Mouse (Mus musculus): Measurements from ENCODE around the gene Lmntd1. TPM values are rescaled to one million over a fixed set of nuclear protein-coding genes. Genes with fewer than 3 reads are reported as not detected.

Lmntd1 gene
- polyA plus RNA-seq, 1 experiment, result 0.38 TPM

GRCm38 (mm10) chr6:145608693-145609092 lies 5.4 kb downstream of the Lmntd1 start:
- 97% methylated on average over 5 of the region's 5 CpGs for WGBS
- Histone ChIP-seq H3K4me3 (ENCODE audit: control insufficient read depth, insufficient read depth, low read length) (no peak overlapping the region), H3K27me3 (ENCODE audit: control insufficient read depth, insufficient read depth, low read length) (no peaks in the 10 kb centered on the region), H3K27ac (ENCODE audit: control insufficient read depth, insufficient read depth, low read length) (no peak overlapping the region), H3K4me1 (replicated peaks; ENCODE audit: control insufficient read depth, insufficient read depth, low read length) (peaks cover 2% of the 10 kb centered on the region; the same call in 1 of the 2 replicates), H3K36me3 (ENCODE audit: control insufficient read depth, insufficient read depth, low read length) (no peaks in the 10 kb centered on the region)
- DNase-seq, result no peak
- TF ChIP-seq CTCF (IDR thresholded peaks at IDR 0.05; ENCODE audit: borderline replicate concordance, control insufficient read depth, extremely low read depth, insufficient read depth, low read length, poor library complexity) (no peak), POLR2A (IDR thresholded peaks at IDR 0.05; ENCODE audit: control insufficient read depth, extremely low read depth, insufficient read depth, low read length, poor library complexity) (no peak)

GRCm38 (mm10) chr6:145607746-145608145 lies 6.4 kb downstream of the Lmntd1 start:
- no peak for DNase-seq
- Histone ChIP-seq H3K36me3 (ENCODE audit: control insufficient read depth, insufficient read depth, low read length) (no peaks in the 10 kb centered on the region), H3K4me1 (replicated peaks; ENCODE audit: control insufficient read depth, insufficient read depth, low read length) (peaks cover 2% of the 10 kb centered on the region; the same call in 1 of the 2 replicates), H3K27me3 (ENCODE audit: control insufficient read depth, insufficient read depth, low read length) (no peaks in the 10 kb centered on the region), H3K4me3 (ENCODE audit: control insufficient read depth, insufficient read depth, low read length) (no peak overlapping the region), H3K27ac (ENCODE audit: control insufficient read depth, insufficient read depth, low read length) (no peak overlapping the region)
- TF ChIP-seq CTCF (IDR thresholded peaks at IDR 0.05; ENCODE audit: borderline replicate concordance, control insufficient read depth, extremely low read depth, insufficient read depth, low read length, poor library complexity), result no peak
- no peak for TF ChIP-seq POLR2A (IDR thresholded peaks at IDR 0.05; ENCODE audit: control insufficient read depth, extremely low read depth, insufficient read depth, low read length, poor library complexity)
- 94% methylated on average over 4 of the region's 4 CpGs for WGBS

- WGBS, result 72% methylated on average over 3 of the region's 3 CpGs
- Histone ChIP-seq H3K27me3 (ENCODE audit: control insufficient read depth, insufficient read depth, low read length) (no peaks in the 10 kb centered on the region), H3K4me1 (replicated peaks; ENCODE audit: control insufficient read depth, insufficient read depth, low read length) (peaks cover 6% of the 10 kb centered on the region; the same call in 1 of the 2 replicates), H3K36me3 (ENCODE audit: control insufficient read depth, insufficient read depth, low read length) (no peaks in the 10 kb centered on the region), H3K27ac (ENCODE audit: control insufficient read depth, insufficient read depth, low read length) (no peak overlapping the region), H3K4me3 (ENCODE audit: control insufficient read depth, insufficient read depth, low read length) (no peak overlapping the region)
- TF ChIP-seq POLR2A (IDR thresholded peaks at IDR 0.05; ENCODE audit: control insufficient read depth, extremely low read depth, insufficient read depth, low read length, poor library complexity) (no peak), CTCF (IDR thresholded peaks at IDR 0.05; ENCODE audit: borderline replicate concordance, control insufficient read depth, extremely low read depth, insufficient read depth, low read length, poor library complexity) (no peak)
- DNase-seq, result no peak
Measured at GRCm38 (mm10) chr6:145605203-145605602, 8.9 kb downstream of the Lmntd1 start.

GRCm38 (mm10) chr6:145604648-145605047 lies 9.5 kb downstream of the Lmntd1 start:
- WGBS, result 7% methylated on average over 4 of the region's 4 CpGs
- DNase-seq, result no peak
- TF ChIP-seq CTCF (IDR thresholded peaks at IDR 0.05; ENCODE audit: borderline replicate concordance, control insufficient read depth, extremely low read depth, insufficient read depth, low read length, poor library complexity) (no peak), POLR2A (IDR thresholded peaks at IDR 0.05; ENCODE audit: control insufficient read depth, extremely low read depth, insufficient read depth, low read length, poor library complexity) (no peak)
- no peak overlapping the region for H3K27ac ChIP-seq (ENCODE audit: control insufficient read depth, insufficient read depth, low read length)
- H3K4me1 ChIP-seq (replicated peaks; ENCODE audit: control insufficient read depth, insufficient read depth, low read length), result peaks cover 6% of the 10 kb centered on the region; the same call in 1 of the 2 replicates
- H3K36me3 ChIP-seq (ENCODE audit: control insufficient read depth, insufficient read depth, low read length), result no peaks in the 10 kb centered on the region
- H3K27me3 ChIP-seq (ENCODE audit: control insufficient read depth, insufficient read depth, low read length), result no peaks in the 10 kb centered on the region
- no peak overlapping the region for H3K4me3 ChIP-seq (ENCODE audit: control insufficient read depth, insufficient read depth, low read length)

GRCm38 (mm10) chr6:145604126-145604525 lies 10.0 kb downstream of the Lmntd1 start:
- WGBS, result 28% methylated on average over 2 of the region's 2 CpGs
- H3K4me1 ChIP-seq (replicated peaks; ENCODE audit: control insufficient read depth, insufficient read depth, low read length), result peaks cover 6% of the 10 kb centered on the region; the same call in 1 of the 2 replicates
- no peak for DNase-seq
- H3K4me3 ChIP-seq (ENCODE audit: control insufficient read depth, insufficient read depth, low read length), result no peak overlapping the region
- no peaks in the 10 kb centered on the region for H3K36me3 ChIP-seq (ENCODE audit: control insufficient read depth, insufficient read depth, low read length)
- no peaks in the 10 kb centered on the region for H3K27me3 ChIP-seq (ENCODE audit: control insufficient read depth, insufficient read depth, low read length)
- no peak for TF ChIP-seq POLR2A (IDR thresholded peaks at IDR 0.05; ENCODE audit: control insufficient read depth, extremely low read depth, insufficient read depth, low read length, poor library complexity)
- no peak for TF ChIP-seq CTCF (IDR thresholded peaks at IDR 0.05; ENCODE audit: borderline replicate concordance, control insufficient read depth, extremely low read depth, insufficient read depth, low read length, poor library complexity)
- H3K27ac ChIP-seq (ENCODE audit: control insufficient read depth, insufficient read depth, low read length), result no peak overlapping the region

GRCm38 (mm10) chr6:145598794-145599555 lies 15.1 kb downstream of the Lmntd1 start:
- no peak for DNase-seq

More at GRCm38 (mm10) chr6:145598794-145599555, 15.1 kb downstream of the Lmntd1 start:
- Histone ChIP-seq H3K27ac (ENCODE audit: control insufficient read depth, insufficient read depth, low read length) (no peak overlapping the region), H3K36me3 (ENCODE audit: control insufficient read depth, insufficient read depth, low read length) (no peaks in the 10 kb centered on the region), H3K4me3 (ENCODE audit: control insufficient read depth, insufficient read depth, low read length) (no peak overlapping the region), H3K4me1 (replicated peaks; ENCODE audit: control insufficient read depth, insufficient read depth, low read length) (peaks cover 4% of the 10 kb centered on the region; the same call in 1 of the 2 replicates), H3K27me3 (ENCODE audit: control insufficient read depth, insufficient read depth, low read length) (no peaks in the 10 kb centered on the region)
- WGBS, result 72% methylated on average over 11 of the region's 11 CpGs
- TF ChIP-seq POLR2A (IDR thresholded peaks at IDR 0.05; ENCODE audit: control insufficient read depth, extremely low read depth, insufficient read depth, low read length, poor library complexity) (no peak), CTCF (IDR thresholded peaks at IDR 0.05; ENCODE audit: borderline replicate concordance, control insufficient read depth, extremely low read depth, insufficient read depth, low read length, poor library complexity) (no peak)
